Mouse (Mus musculus): ENCODE measurements around the gene Noxa1. TPM values are rescaled to one million over a fixed set of nuclear protein-coding genes. Genes with fewer than 3 reads are reported as not detected.

Noxa1 gene
- polyA plus RNA-seq, 1 experiment from 2014 or later, result not detected

- Histone ChIP-seq H3K27me3 (ENCODE audit: control insufficient read depth, insufficient read depth, low read length) (no peaks in the 10 kb centered on the region), H3K9ac (ENCODE audit: low read length) (no peak overlapping the region), H3K36me3 (ENCODE audit: control insufficient read depth, insufficient read depth, low read length) (no peaks in the 10 kb centered on the region), H3K27ac (replicated peaks in 1 of 2; ENCODE audit: control insufficient read depth in 1 of 2, insufficient read depth in 1 of 2, low read depth in 2 of 2, low read length in 2 of 2) (no peak overlapping the region), H3K4me2 (ENCODE audit: low read length) (no peak overlapping the region), H3K9me3 (ENCODE audit: control insufficient read depth, low read length) (no peaks in the 10 kb centered on the region), H3K4me1 (ENCODE audit: control insufficient read depth in 2 of 2, insufficient read depth in 2 of 2, low read length in 2 of 2) (no peaks in the 10 kb centered on the region), H3K4me3 (ENCODE audit: control insufficient read depth in 1 of 2, insufficient read depth in 1 of 2, low read depth in 1 of 2, low read length in 2 of 2) (no peak overlapping the region)
- WGBS, result 79% methylated on average over 5 of the region's 5 CpGs
- ATAC-seq (ENCODE audit: insufficient number of reproducible peaks, insufficient read depth, low FRiP score, low read depth), result no peak
Observed at GRCm38 (mm10) chr2:25040089-25040488, 54.9 kb downstream of the Noxa1 start.

Small RNAs within 50 kb of the gene (microRNA-seq; reads per million reads assigned to microRNA genes)
- gene Gm24328 (not detected), gene Mir7664 (not detected)

Other genes starting within 250 kb of the Noxa1 start
- 49.7 and 53.4 TPM in 2 replicates for gene Ehmt1, start 175.5 kb downstream of the Noxa1 start, polyA plus RNA-seq (2014; fragmentation: Nextera tagmentation; extraction: Ambion mirVana)
- 11.9 and 13.8 TPM in 2 replicates for gene Arrdc1, start 159.9 kb downstream of the Noxa1 start, polyA plus RNA-seq (2014; fragmentation: Nextera tagmentation; extraction: Ambion mirVana)
- 10.6 and 11.0 TPM in 2 replicates for gene Zmynd19, start 145.4 kb downstream of the Noxa1 start, polyA plus RNA-seq (2014; fragmentation: Nextera tagmentation; extraction: Ambion mirVana)
- gene Dph7, start 132.7 kb downstream of the Noxa1 start, polyA plus RNA-seq (2014; fragmentation: Nextera tagmentation; extraction: Ambion mirVana), result 15.9 and 19.3 TPM in 2 replicates
- 137 and 139 TPM in 2 replicates for gene Mrpl41, start 120.1 kb downstream of the Noxa1 start, polyA plus RNA-seq (2014; fragmentation: Nextera tagmentation; extraction: Ambion mirVana)
- 13.2 and 15.1 TPM in 2 replicates for gene Pnpla7, start 119.1 kb downstream of the Noxa1 start, polyA plus RNA-seq (2014; fragmentation: Nextera tagmentation; extraction: Ambion mirVana)
- 43.2 and 48.1 TPM in 2 replicates for gene Nsmf, start 40.8 kb downstream of the Noxa1 start, polyA plus RNA-seq (2014; fragmentation: Nextera tagmentation; extraction: Ambion mirVana)
- not detected in 2 replicates for gene Entpd8, start 14.8 kb downstream of the Noxa1 start, polyA plus RNA-seq (2014; fragmentation: Nextera tagmentation; extraction: Ambion mirVana)
- gene Nrarp, start 85.6 kb upstream of the Noxa1 start, polyA plus RNA-seq (2014; fragmentation: Nextera tagmentation; extraction: Ambion mirVana), result 11.9 and 13.9 TPM in 2 replicates
- gene Tor4a, start 101.7 kb upstream of the Noxa1 start, polyA plus RNA-seq (2014; fragmentation: Nextera tagmentation; extraction: Ambion mirVana), result 6.5 and 8.0 TPM in 2 replicates
- gene Nelfb, start 116.3 kb upstream of the Noxa1 start, polyA plus RNA-seq (2014; fragmentation: Nextera tagmentation; extraction: Ambion mirVana), result 58.4 and 65.9 TPM in 2 replicates
- not detected in 2 replicates for gene Stpg3, start 119.5 kb upstream of the Noxa1 start, polyA plus RNA-seq (2014; fragmentation: Nextera tagmentation; extraction: Ambion mirVana)
- gene Fam166a, start 123.6 kb upstream of the Noxa1 start, polyA plus RNA-seq (2014; fragmentation: Nextera tagmentation; extraction: Ambion mirVana), result 0.93 TPM in 1 of 2 replicates, not detected in the other
- 342 and 395 TPM in 2 replicates for gene Tubb4b, start 129.6 kb upstream of the Noxa1 start, polyA plus RNA-seq (2014; fragmentation: Nextera tagmentation; extraction: Ambion mirVana)
- not detected in 2 replicates for gene Slc34a3, start 139.2 kb upstream of the Noxa1 start, polyA plus RNA-seq (2014; fragmentation: Nextera tagmentation; extraction: Ambion mirVana)
- gene Rnf224, start 141.6 kb upstream of the Noxa1 start, polyA plus RNA-seq (2014; fragmentation: Nextera tagmentation; extraction: Ambion mirVana), result not detected in 2 replicates
- gene Rnf208, start 147.1 kb upstream of the Noxa1 start, polyA plus RNA-seq (2014; fragmentation: Nextera tagmentation; extraction: Ambion mirVana), result 5.3 and 8.0 TPM in 2 replicates
- gene Cysrt1, start 147.3 kb upstream of the Noxa1 start, polyA plus RNA-seq (2014; fragmentation: Nextera tagmentation; extraction: Ambion mirVana), result not detected in 2 replicates
- 1.8 and 2.4 TPM in 2 replicates for gene AL732309.1, start 151.7 kb upstream of the Noxa1 start, polyA plus RNA-seq (2014; fragmentation: Nextera tagmentation; extraction: Ambion mirVana)
- gene Tmem203, start 160.3 kb upstream of the Noxa1 start, polyA plus RNA-seq (2014; fragmentation: Nextera tagmentation; extraction: Ambion mirVana), result 12.3 and 16.3 TPM in 2 replicates
- gene Tprn, start 167.5 kb upstream of the Noxa1 start, polyA plus RNA-seq (2014; fragmentation: Nextera tagmentation; extraction: Ambion mirVana), result 2.3 and 3.1 TPM in 2 replicates
- gene Ssna1, start 177.3 kb upstream of the Noxa1 start, polyA plus RNA-seq (2014; fragmentation: Nextera tagmentation; extraction: Ambion mirVana), result 150 and 163 TPM in 2 replicates
- gene Anapc2, start 177.3 kb upstream of the Noxa1 start, polyA plus RNA-seq (2014; fragmentation: Nextera tagmentation; extraction: Ambion mirVana), result 70.2 and 71.3 TPM in 2 replicates
- gene Tmem210, start 193.0 kb upstream of the Noxa1 start, polyA plus RNA-seq (2014; fragmentation: Nextera tagmentation; extraction: Ambion mirVana), result not detected in 2 replicates
- not detected in 2 replicates for gene Lrrc26, start 194.8 kb upstream of the Noxa1 start, polyA plus RNA-seq (2014; fragmentation: Nextera tagmentation; extraction: Ambion mirVana)
- 0.05 TPM in 1 of 2 replicates, not detected in the other for gene Grin1, start 224.0 kb upstream of the Noxa1 start, polyA plus RNA-seq (2014; fragmentation: Nextera tagmentation; extraction: Ambion mirVana)
- gene Man1b1, start 237.2 kb upstream of the Noxa1 start, polyA plus RNA-seq (2014; fragmentation: Nextera tagmentation; extraction: Ambion mirVana), result 42.8 and 48.1 TPM in 2 replicates

Data from heart, embryonic 14.5 days (tissue).